Mouse (Mus musculus) CH12.LX (cell line): ENCODE data around the gene Pla2g4f.
A peak's percentile ranks its signal among the peaks of the same experiment; 100 is the strongest.

Source experiments
- BHLHE40 ChIP-seq: IDR thresholded peaks from 2 replicates; pipeline ENCODE4 v1.6.1; 2011; ENCODE audit warnings: mild to moderate bottlenecking, low read depth, low read length, improper control_type of control experiment
- CTCF ChIP-seq, 2 experiments: IDR thresholded peaks in 1 of 2; conservative IDR thresholded peaks in 1 of 2; 2 replicates each; pipeline ENCODE4 v1.5.1; 2011 to 2012; ENCODE audit warnings: low read depth in 2 of 2, low read length in 2 of 2, improper control_type of control experiment in 1 of 2, inconsistent platforms in 1 of 2, mild to moderate bottlenecking in 1 of 2, moderate library complexity in 1 of 2
- EP300 ChIP-seq: IDR thresholded peaks from 2 replicates; pipeline ENCODE4 v1.6.1; 2011; ENCODE audit warnings: low read length, improper control_type of control experiment
- HCFC1 ChIP-seq: IDR thresholded peaks from 2 replicates; pipeline ENCODE4 v1.6.1; 2012; ENCODE audit warnings: low read depth, mild to moderate bottlenecking, inconsistent platforms, low read length, improper control_type of control experiment
- IRF4 ChIP-seq: IDR thresholded peaks from 2 replicates; pipeline ENCODE4 v1.6.1; 2014; ENCODE audit warnings: low read depth, mild to moderate bottlenecking, inconsistent platforms, low read length, improper control_type of control experiment
- MAFK ChIP-seq: IDR thresholded peaks from 2 replicates; pipeline ENCODE4 v1.6.1; 2011; ENCODE audit warnings: low read length, improper control_type of control experiment; ENCODE audit not compliant: insufficient replicate concordance
- NELFE ChIP-seq: IDR thresholded peaks from 2 replicates; pipeline ENCODE4 v1.6.1; 2011; ENCODE audit warnings: low read depth, low read length, improper control_type of control experiment
- POLR2A ChIP-seq: IDR thresholded peaks from 2 replicates; pipeline ENCODE4 v1.6.1; 2011; ENCODE audit warnings: low read depth, mild to moderate bottlenecking, improper control_type of control experiment, low read length
- POLR2AphosphoS2 ChIP-seq: IDR thresholded peaks from 2 replicates; pipeline ENCODE4 v1.6.1; 2011; ENCODE audit warnings: low read depth, low read length, improper control_type of control experiment
- RAD21 ChIP-seq: IDR thresholded peaks from 2 replicates; pipeline ENCODE4 v1.6.1; 2011; ENCODE audit warnings: low read depth, mild to moderate bottlenecking, low read length, improper control_type of control experiment, moderate library complexity
- TBP ChIP-seq: conservative IDR thresholded peaks from 2 replicates; pipeline ENCODE4 v1.6.1; 2011; ENCODE audit warnings: low read depth, low read length, improper control_type of control experiment
- ZC3H11A ChIP-seq: IDR thresholded peaks from 2 replicates; pipeline ENCODE4 v1.6.1; 2012; ENCODE audit warnings: low read depth, mild to moderate bottlenecking, inconsistent platforms, low read length, improper control_type of control experiment
- ZMIZ1 ChIP-seq: IDR thresholded peaks from 2 replicates; pipeline ENCODE4 v1.6.1; 2012; ENCODE audit warnings: low read depth, mild to moderate bottlenecking, inconsistent platforms, low read length, improper control_type of control experiment
- ZNF384 ChIP-seq: IDR thresholded peaks from 2 replicates; pipeline ENCODE4 v1.6.1; 2012; ENCODE audit warnings: low read depth, low read length, improper control_type of control experiment, inconsistent platforms

GRCm38 (mm10) chr2:120281221-120281620 is 32.7 kb downstream of the Pla2g4f start:
- TF ChIP-seq CTCF (conservative IDR thresholded peaks at IDR 0.05 in 1 of 2, IDR thresholded peaks at IDR 0.05 in 1 of 2; ENCODE audit: low read depth in 2 of 2, low read length in 2 of 2): peak; percentile 17 to 74; a peak in 3 of 4 replicates
- TF ChIP-seq MAFK: no peak
- no peak for TF ChIP-seq TBP
- TF ChIP-seq POLR2A: no peak
- TF ChIP-seq ZMIZ1: no peak
- TF ChIP-seq ZNF384: no peak
- TF ChIP-seq ZC3H11A: no peak
- TF ChIP-seq EP300: no peak
- peak; percentile 61 for TF ChIP-seq RAD21
- no peak for TF ChIP-seq HCFC1
- no peak for TF ChIP-seq IRF4
- no peak for TF ChIP-seq NELFE
- no peak for TF ChIP-seq BHLHE40
- TF ChIP-seq POLR2AphosphoS2: no peak
